Mouse (Mus musculus) lung, postnatal 36 days (tissue): ENCODE results near the gene Gpatch2l.

Experiments
- DNase-seq: peaks from one replicate; pipeline ENCODE4 v3.0.0; 2022; ENCODE audit warnings: mixed read lengths

Gpatch2l gene

GRCm38 (mm10) chr12:86241604-86242536, at the start of gene Gpatch2l:
Gene Gpatch2l, plus strand, starts transcription at chr12:86241858.
- peak; percentile 99 for DNase-seq

DNA sequence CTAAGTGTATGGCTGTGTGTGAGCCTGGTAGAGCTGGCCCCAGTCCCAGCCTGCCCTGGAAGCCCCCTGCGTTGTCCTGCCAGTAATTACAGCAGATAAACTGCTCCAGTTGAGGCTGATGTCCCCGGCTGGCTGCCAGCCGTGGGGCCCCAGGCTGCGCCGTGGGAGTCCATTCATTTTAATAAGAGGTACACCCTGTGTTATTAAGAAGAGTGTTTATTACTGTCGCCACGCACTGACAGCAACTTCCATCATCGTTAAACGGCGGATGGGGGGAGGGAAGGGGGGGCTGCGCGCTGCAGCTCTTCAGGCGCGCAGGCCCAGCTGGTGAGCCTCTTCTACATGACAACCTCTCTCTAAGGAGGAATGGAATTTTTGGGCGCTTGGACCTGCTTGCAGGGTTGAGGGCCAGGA, 49.6 kb upstream of the Gpatch2l start:
- DNase-seq: no peak

- DNase-seq: no peak
Observed at GRCm38 (mm10) chr12:86196944-86197343, 44.7 kb upstream of the Gpatch2l start.

DNA sequence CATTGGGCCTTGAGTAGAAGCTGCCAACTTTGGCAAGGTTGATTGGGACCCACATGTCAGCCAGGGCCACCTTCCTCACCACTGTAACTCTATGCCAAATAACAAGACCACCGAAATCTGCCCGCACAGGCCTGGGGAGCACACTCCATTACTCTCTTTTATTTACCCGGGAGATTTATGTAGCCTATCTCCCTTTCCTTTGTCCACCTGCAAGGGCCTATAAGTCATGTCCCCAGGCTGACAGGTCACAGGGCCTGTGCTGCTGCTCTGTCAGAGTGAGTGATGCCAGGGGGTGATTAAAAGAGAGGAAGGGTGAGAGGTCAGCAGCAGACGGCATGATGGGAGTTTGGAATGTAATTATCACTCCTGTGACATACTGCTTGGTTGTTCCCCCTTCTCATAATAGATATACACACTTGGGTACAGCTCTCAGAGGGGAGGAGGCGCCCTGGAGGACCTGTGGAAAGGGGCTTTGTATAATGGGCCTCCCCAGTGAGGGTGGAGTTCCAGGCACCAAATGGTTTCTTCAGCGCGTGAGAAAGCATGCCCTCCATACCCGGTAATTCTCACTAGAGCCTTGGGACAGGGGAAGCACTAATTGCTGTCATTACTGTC, 38.1 kb upstream of the Gpatch2l start:
- DNase-seq: no peak

- DNase-seq: no peak
Observed at GRCm38 (mm10) chr12:86211099-86211520, 30.5 kb upstream of the Gpatch2l start.

DNA sequence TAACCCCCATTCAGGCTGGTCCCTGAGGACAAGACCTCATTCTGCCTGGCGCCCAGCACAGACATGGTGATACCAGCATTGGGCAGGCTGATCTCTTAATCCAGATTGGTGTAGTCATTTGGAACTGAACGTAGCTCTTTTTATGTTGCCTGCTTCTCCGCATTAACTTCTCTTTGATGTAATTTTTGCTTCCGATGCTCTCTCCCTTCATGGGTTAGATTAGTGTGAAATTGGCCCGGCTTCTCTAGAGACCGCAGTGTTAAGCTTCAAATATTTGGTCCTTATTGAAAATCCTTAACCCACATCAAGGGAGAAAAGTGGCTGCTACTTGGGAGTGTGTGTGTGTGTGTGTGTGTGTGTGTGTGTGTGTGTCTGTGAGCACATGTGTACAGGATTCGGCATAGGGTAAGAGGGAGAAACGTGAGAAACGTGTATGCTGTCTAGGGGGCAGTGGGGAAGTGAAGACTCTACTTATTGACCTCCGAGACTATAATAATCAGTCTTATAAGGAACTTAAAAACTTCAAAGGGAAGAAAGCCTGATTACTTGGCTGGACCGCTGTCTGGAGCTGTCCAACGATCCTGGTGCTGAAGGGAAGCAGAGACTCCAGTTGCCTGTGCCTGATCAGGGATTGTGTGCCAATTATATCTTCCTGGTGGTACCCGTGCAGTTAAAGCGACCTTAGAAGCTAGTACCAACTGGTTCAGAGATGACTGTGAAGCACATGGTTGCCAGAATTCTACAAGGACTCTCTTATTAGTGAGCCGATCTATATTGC, 28.8 kb upstream of the Gpatch2l start:
- DNase-seq: peak; percentile 47

GRCm38 (mm10) chr12:86214201-86214600, 27.5 kb upstream of the Gpatch2l start:
- DNase-seq: no peak

DNA sequence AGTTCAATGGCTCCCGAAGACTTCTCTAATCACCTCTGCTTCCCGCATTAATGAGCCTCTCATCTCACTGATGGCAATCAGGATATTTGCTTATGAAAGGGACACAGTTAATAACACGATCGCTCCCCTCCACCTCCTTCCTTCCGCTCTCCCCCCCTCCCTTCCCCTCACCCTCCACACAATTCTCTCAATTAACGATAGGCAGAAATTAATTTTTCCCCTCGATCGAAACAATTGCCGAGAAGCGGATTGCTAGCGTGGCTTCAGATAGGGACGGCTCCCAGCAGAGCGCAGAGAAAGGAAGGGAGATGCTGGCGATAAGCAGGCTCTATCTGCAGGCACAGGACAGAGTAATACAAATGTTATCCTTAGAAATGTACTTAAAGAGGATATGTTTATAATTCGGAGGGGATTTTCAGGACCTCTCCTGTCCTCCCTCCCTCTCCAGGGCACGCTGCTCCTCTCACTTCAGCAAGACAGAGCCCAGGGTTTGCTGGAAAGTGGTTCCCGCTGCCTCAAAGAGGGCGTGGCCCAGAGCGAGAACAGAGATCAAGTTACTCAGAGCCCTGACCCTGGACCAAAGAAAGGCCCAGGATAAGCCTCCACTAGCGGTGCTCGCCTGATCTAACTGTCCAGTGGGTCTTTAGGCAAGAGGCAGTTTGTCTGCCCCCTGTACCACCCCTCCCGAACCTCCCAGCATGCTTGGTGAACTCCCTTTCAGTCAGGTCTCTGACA, 24.8 kb upstream of the Gpatch2l start:
- DNase-seq: peak; percentile 6

- no peak for DNase-seq
Observed at GRCm38 (mm10) chr12:86220200-86221021, 21.2 kb upstream of the Gpatch2l start.

GRCm38 (mm10) chr12:86221074-86221703, 20.5 kb upstream of the Gpatch2l start:
- no peak for DNase-seq

DNA sequence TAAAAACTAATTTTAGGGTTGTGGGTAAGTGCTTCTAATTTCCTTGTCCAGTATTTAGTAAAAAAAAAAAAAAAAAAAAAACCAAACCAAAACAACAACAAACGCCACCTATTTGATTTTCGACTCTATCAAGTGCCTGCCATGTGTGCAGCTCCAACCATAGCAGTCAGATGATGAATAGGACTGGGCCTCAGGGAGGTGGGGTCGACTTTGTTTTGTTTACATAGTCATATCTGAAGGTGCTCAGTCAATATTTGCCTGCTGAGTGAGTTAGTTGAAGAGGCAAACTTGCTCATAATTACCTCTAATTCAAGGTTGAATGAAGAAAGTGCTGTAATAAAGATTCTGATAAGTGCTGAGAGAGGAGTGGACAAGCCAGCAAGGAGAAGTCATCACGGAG, 7.4 kb upstream of the Gpatch2l start:
- peak; percentile 20 for DNase-seq

DNA sequence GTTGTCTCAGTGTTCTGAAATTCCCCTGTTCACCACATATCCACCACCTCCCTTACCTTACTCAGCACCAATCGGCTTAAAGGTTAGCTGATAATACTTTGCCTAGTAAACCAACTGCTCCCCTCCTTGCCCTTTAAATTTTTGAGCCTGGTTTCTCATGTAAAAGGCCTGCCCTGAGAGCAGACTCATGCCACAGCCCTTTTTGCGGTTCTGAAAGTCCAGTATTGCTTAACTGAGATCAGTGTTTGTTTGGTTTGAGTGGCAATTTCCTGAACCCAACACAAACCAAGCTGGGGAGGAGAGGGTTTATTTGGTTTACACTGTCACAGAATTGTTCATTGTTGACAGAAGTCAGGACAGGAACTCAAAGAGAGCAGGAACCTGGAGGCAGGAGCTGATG, 2.9 kb upstream of the Gpatch2l start:
- DNase-seq: no peak

GRCm38 (mm10) chr12:86242563-86242962, 905 bp downstream of the Gpatch2l start:
- DNase-seq: peak; percentile 58

DNA sequence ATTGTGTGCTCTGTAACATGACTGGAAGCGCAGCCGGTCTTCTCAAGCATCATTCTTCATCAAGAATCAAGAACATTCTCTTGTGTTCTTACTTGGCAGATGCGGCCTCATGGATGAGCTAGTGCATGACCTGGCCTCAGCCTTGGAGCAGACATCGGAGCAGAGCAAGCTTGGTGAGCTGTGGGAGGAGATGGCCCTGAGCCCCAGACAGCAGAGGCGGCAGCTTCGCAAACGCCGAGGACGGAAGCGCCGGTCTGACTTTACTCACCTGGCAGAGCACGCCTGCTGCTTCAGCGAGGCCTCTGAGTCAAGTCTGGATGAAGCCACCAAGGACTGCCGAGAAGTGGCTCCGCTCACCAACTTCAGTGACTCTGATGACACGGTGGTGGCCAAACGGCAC, 2.3 kb downstream of the Gpatch2l start:
- DNase-seq: no peak

- DNase-seq: peak; percentile 53
Observed at GRCm38 (mm10) chr12:86250183-86250582, 8.5 kb downstream of the Gpatch2l start.

GRCm38 (mm10) chr12:86254910-86255309, 13.3 kb downstream of the Gpatch2l start:
- no peak for DNase-seq

DNA sequence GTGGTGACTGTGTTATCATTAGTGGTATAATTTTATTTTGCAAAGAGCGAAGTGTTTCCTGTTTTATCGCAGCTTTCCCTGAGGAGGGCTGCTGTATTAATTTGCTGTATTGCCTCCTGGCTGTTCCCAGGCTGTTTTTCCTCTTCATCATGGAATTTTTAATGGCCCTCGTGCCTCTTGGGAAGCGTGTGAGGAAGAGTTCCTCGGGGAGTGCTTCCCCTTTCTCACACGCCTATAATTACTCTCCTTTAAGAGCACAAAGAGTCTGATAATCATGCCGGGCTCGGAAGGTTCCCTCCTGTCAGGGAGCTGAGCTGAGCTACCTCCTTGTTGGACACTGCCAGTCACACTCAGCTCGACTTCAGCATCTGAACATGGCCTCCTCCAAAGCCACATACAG, 30.0 kb downstream of the Gpatch2l start:
- DNase-seq: no peak

- no peak for DNase-seq
Observed at GRCm38 (mm10) chr12:86274246-86274645, 32.6 kb downstream of the Gpatch2l start.

- DNase-seq: no peak
Observed at GRCm38 (mm10) chr12:86275731-86276130, 34.1 kb downstream of the Gpatch2l start.

GRCm38 (mm10) chr12:86276463-86276862, 34.8 kb downstream of the Gpatch2l start:
- DNase-seq: no peak

GRCm38 (mm10) chr12:86276895-86277294, 35.2 kb downstream of the Gpatch2l start:
- no peak for DNase-seq
